Mouse (Mus musculus) liver, embryonic 14.5 days (tissue): ENCODE measurements around the gene Ube3b.

ENCODE experiments used
- CTCF ChIP-seq: IDR thresholded peaks from 2 replicates; pipeline ENCODE4 v1.5.1; 2016; ENCODE audit warnings: antibody characterized with exemption, low read depth, control low read depth
- EP300 ChIP-seq: IDR thresholded peaks from 2 replicates; pipeline ENCODE4 v1.6.1; 2016; ENCODE audit warnings: antibody characterized with exemption, low read depth

- no peak for TF ChIP-seq CTCF
- TF ChIP-seq EP300, result no peak
Measured at GRCm38 (mm10) chr5:114456287-114456686, 75.9 kb downstream of the Ube3b start.
